Mouse (Mus musculus): Measurements from ENCODE around the gene Rprd1b. TPM values are rescaled to one million over a fixed set of nuclear protein-coding genes. Genes with fewer than 3 reads are reported as not detected.

The Rprd1b gene
- polyA plus RNA-seq, 1 experiment, result 11.4 TPM

- H3K36me3 ChIP-seq (ENCODE audit: control insufficient read depth, insufficient read depth), result peaks cover 93% of the 10 kb centered on the region
- no peak overlapping the region for H3ac ChIP-seq (ENCODE audit: control insufficient read depth, insufficient read length, low read depth)
- H3K79me2 ChIP-seq (ENCODE audit: control insufficient read depth, insufficient read depth), result no peaks in the 10 kb centered on the region
- no peaks in the 10 kb centered on the region for H3K79me3 ChIP-seq (ENCODE audit: low read depth)
- TF ChIP-seq CEBPB (IDR thresholded peaks at IDR 0.05; ENCODE audit: low read depth) (no peak), MAX (IDR thresholded peaks at IDR 0.05) (no peak), CTCF (IDR thresholded peaks at IDR 0.05; ENCODE audit: control insufficient read depth, insufficient read depth, insufficient read length) (no peak), FOSL1 (IDR thresholded peaks at IDR 0.05; ENCODE audit: insufficient read depth, low read length, poor library complexity, severe bottlenecking) (no peak), MYOG (IDR thresholded peaks at IDR 0.05; ENCODE audit: control insufficient read depth, extremely low read depth, insufficient read length) (no peak), MYOD1 (IDR thresholded peaks at IDR 0.05; ENCODE audit: control insufficient read depth, insufficient read length, low read depth) (no peak), USF1 (IDR thresholded peaks at IDR 0.05; ENCODE audit: low read depth) (no peak)
- no peak overlapping the region for H3K4me3 ChIP-seq (ENCODE audit: insufficient read depth, poor library complexity, severe bottlenecking)
- H3K27me3 ChIP-seq (ENCODE audit: control insufficient read depth, insufficient read depth, insufficient read length), result no peaks in the 10 kb centered on the region
Measured at GRCm38 (mm10) chr2:158071633-158071995, 43.3 kb downstream of the Rprd1b start.

GRCm38 (mm10) chr2:158074835-158075234 lies 46.5 kb downstream of the Rprd1b start:
- Histone ChIP-seq H3K36me3 (ENCODE audit: control insufficient read depth, insufficient read depth) (peaks cover 77% of the 10 kb centered on the region), H3K79me3 (ENCODE audit: low read depth) (no peaks in the 10 kb centered on the region)

DNA sequence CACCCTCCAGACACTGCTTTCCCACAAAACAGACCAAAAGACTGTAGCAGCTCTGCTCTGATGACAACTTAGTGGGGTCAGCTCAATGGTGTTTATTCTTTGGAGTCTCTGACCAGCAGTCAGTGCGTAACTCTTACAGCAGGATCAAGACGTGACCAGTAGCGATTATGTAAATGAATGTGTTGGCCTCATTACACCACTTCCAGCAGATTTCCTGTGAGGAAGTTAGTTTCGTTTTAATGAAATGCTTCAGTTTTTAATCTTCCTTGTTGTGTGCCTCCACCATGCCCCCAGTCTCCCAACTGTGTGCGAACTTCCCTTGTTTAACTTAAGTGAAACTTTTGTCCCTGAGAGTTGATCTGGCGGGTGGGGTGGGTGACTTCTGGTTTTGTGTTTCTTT lies 48.4 kb downstream of the Rprd1b start:
- Histone ChIP-seq H3K79me2 (ENCODE audit: control insufficient read depth, insufficient read depth) (no peaks in the 10 kb centered on the region), H3ac (ENCODE audit: control insufficient read depth, insufficient read length, low read depth) (no peak overlapping the region), H3K27me3 (ENCODE audit: control insufficient read depth, insufficient read depth, insufficient read length) (no peaks in the 10 kb centered on the region), H3K4me3 (ENCODE audit: insufficient read depth, poor library complexity, severe bottlenecking) (no peak overlapping the region), H3K79me3 (ENCODE audit: low read depth) (no peaks in the 10 kb centered on the region), H3K36me3 (ENCODE audit: control insufficient read depth, insufficient read depth) (peaks cover 59% of the 10 kb centered on the region)
- no peak for TF ChIP-seq MYOG (IDR thresholded peaks at IDR 0.05; ENCODE audit: control insufficient read depth, extremely low read depth, insufficient read length)
- no peak for TF ChIP-seq CTCF (IDR thresholded peaks at IDR 0.05; ENCODE audit: control insufficient read depth, insufficient read depth, insufficient read length)
- no peak for TF ChIP-seq USF1 (IDR thresholded peaks at IDR 0.05; ENCODE audit: low read depth)
- TF ChIP-seq FOSL1 (IDR thresholded peaks at IDR 0.05; ENCODE audit: insufficient read depth, low read length, poor library complexity, severe bottlenecking), result no peak
- no peak for TF ChIP-seq CEBPB (IDR thresholded peaks at IDR 0.05; ENCODE audit: low read depth)
- no peak for TF ChIP-seq MAX (IDR thresholded peaks at IDR 0.05)
- TF ChIP-seq MYOD1 (IDR thresholded peaks at IDR 0.05; ENCODE audit: control insufficient read depth, insufficient read length, low read depth), result no peak

More at GRCm38 (mm10) chr2:158074835-158075234, 46.5 kb downstream of the Rprd1b start:
- H3K27me3 ChIP-seq (ENCODE audit: control insufficient read depth, insufficient read depth, insufficient read length), result no peaks in the 10 kb centered on the region
- H3ac ChIP-seq (ENCODE audit: control insufficient read depth, insufficient read length, low read depth), result no peak overlapping the region
- TF ChIP-seq CTCF (IDR thresholded peaks at IDR 0.05; ENCODE audit: control insufficient read depth, insufficient read depth, insufficient read length) (no peak), MAX (IDR thresholded peaks at IDR 0.05) (no peak), MYOG (IDR thresholded peaks at IDR 0.05; ENCODE audit: control insufficient read depth, extremely low read depth, insufficient read length) (no peak), USF1 (IDR thresholded peaks at IDR 0.05; ENCODE audit: low read depth) (no peak), FOSL1 (IDR thresholded peaks at IDR 0.05; ENCODE audit: insufficient read depth, low read length, poor library complexity, severe bottlenecking) (no peak), CEBPB (IDR thresholded peaks at IDR 0.05; ENCODE audit: low read depth) (no peak), MYOD1 (IDR thresholded peaks at IDR 0.05; ENCODE audit: control insufficient read depth, insufficient read length, low read depth) (no peak)
- H3K4me3 ChIP-seq (ENCODE audit: insufficient read depth, poor library complexity, severe bottlenecking), result no peak overlapping the region
- H3K79me2 ChIP-seq (ENCODE audit: control insufficient read depth, insufficient read depth), result no peaks in the 10 kb centered on the region

- H3K79me3 ChIP-seq (ENCODE audit: low read depth), result no peaks in the 10 kb centered on the region
- no peaks in the 10 kb centered on the region for H3K79me2 ChIP-seq (ENCODE audit: control insufficient read depth, insufficient read depth)
- no peaks in the 10 kb centered on the region for H3K27me3 ChIP-seq (ENCODE audit: control insufficient read depth, insufficient read depth, insufficient read length)
- no peak for TF ChIP-seq USF1 (IDR thresholded peaks at IDR 0.05; ENCODE audit: low read depth)
- TF ChIP-seq FOSL1 (IDR thresholded peaks at IDR 0.05; ENCODE audit: insufficient read depth, low read length, poor library complexity, severe bottlenecking), result no peak
- TF ChIP-seq MAX (IDR thresholded peaks at IDR 0.05), result no peak
- TF ChIP-seq MYOG (IDR thresholded peaks at IDR 0.05; ENCODE audit: control insufficient read depth, extremely low read depth, insufficient read length), result no peak
- no peak for TF ChIP-seq CEBPB (IDR thresholded peaks at IDR 0.05; ENCODE audit: low read depth)
- no peak for TF ChIP-seq CTCF (IDR thresholded peaks at IDR 0.05; ENCODE audit: control insufficient read depth, insufficient read depth, insufficient read length)
- TF ChIP-seq MYOD1 (IDR thresholded peaks at IDR 0.05; ENCODE audit: control insufficient read depth, insufficient read length, low read depth), result no peak
- no peak overlapping the region for H3K4me3 ChIP-seq (ENCODE audit: insufficient read depth, poor library complexity, severe bottlenecking)
- H3K36me3 ChIP-seq (ENCODE audit: control insufficient read depth, insufficient read depth), result peaks cover 46% of the 10 kb centered on the region
- no peak overlapping the region for H3ac ChIP-seq (ENCODE audit: control insufficient read depth, insufficient read length, low read depth)
Measured at GRCm38 (mm10) chr2:158077981-158078380, 49.7 kb downstream of the Rprd1b start.

- Histone ChIP-seq H3K79me3 (ENCODE audit: low read depth) (no peaks in the 10 kb centered on the region), H3K4me3 (ENCODE audit: insufficient read depth, poor library complexity, severe bottlenecking) (no peak overlapping the region), H3ac (ENCODE audit: control insufficient read depth, insufficient read length, low read depth) (no peak overlapping the region), H3K36me3 (ENCODE audit: control insufficient read depth, insufficient read depth) (peaks cover 37% of the 10 kb centered on the region), H3K27me3 (ENCODE audit: control insufficient read depth, insufficient read depth, insufficient read length) (no peaks in the 10 kb centered on the region), H3K79me2 (ENCODE audit: control insufficient read depth, insufficient read depth) (no peaks in the 10 kb centered on the region)
- TF ChIP-seq MAX (IDR thresholded peaks at IDR 0.05), result no peak
- TF ChIP-seq USF1 (IDR thresholded peaks at IDR 0.05; ENCODE audit: low read depth), result no peak
- no peak for TF ChIP-seq FOSL1 (IDR thresholded peaks at IDR 0.05; ENCODE audit: insufficient read depth, low read length, poor library complexity, severe bottlenecking)
- TF ChIP-seq CTCF (IDR thresholded peaks at IDR 0.05; ENCODE audit: control insufficient read depth, insufficient read depth, insufficient read length), result no peak
- no peak for TF ChIP-seq CEBPB (IDR thresholded peaks at IDR 0.05; ENCODE audit: low read depth)
- no peak for TF ChIP-seq MYOD1 (IDR thresholded peaks at IDR 0.05; ENCODE audit: control insufficient read depth, insufficient read length, low read depth)
- TF ChIP-seq MYOG (IDR thresholded peaks at IDR 0.05; ENCODE audit: control insufficient read depth, extremely low read depth, insufficient read length), result no peak
Measured at GRCm38 (mm10) chr2:158078971-158079370, 50.7 kb downstream of the Rprd1b start.

Measured in C2C12 (cell line).